Mouse (Mus musculus) retina, postnatal 7 days (tissue): Measurements from ENCODE around the gene Cd27.
"Not testable (repeated sequence)": the region's sequence is repeated elsewhere in the genome, so short reads cannot be mapped to it uniquely, and the experiment has no call there.

ENCODE experiments used
- DNase-seq: peaks from one replicate; pipeline ENCODE4 v3.0.0-alpha.2; 2012; ENCODE audit warnings: low read depth, low spot score

Cd27 gene

DNA sequence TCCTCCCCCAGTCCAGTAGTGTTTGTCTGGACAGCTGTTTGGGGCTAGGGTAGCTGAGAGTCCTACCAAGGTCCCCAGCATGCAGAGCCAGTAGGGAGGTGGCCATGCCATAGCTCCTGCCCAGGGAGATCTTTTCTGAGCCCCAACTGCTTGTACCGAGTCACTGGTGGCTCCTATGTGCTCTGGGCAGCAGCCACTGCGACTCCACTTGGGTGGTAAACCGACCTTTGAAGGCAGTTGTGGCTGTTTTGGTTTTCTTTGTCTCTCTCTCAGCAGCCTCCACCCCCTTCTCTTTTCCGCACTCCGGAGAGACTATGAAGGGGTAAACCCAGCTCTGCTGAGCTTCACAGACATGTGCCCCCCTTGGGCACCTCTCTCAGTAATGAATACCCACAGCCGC, at the start of gene Cd27:
Gene Cd27 (minus strand): TSS at position 229 of the 400 bp plus-strand sequence.
- DNase-seq: no peak

- DNase-seq: no peak
Observed at GRCm38 (mm10) chr6:125285890-125286289, 49.1 kb upstream of the Cd27 start, which contains the start of gene Tuba3a. Tuba3a (minus strand) TSS chr6:125286042.

- DNase-seq: no peak
Observed at GRCm38 (mm10) chr6:125284751-125285150, 47.9 kb upstream of the Cd27 start.

GRCm38 (mm10) chr6:125284250-125284649, 47.4 kb upstream of the Cd27 start:
- DNase-seq: no peak

GRCm38 (mm10) chr6:125282721-125283120, 45.9 kb upstream of the Cd27 start:
- DNase-seq: not testable (repeated sequence)

- DNase-seq: no peak
Observed at GRCm38 (mm10) chr6:125279729-125280128, 42.9 kb upstream of the Cd27 start.

GRCm38 (mm10) chr6:125274841-125275563, 38.2 kb upstream of the Cd27 start:
- DNase-seq: no peak

GRCm38 (mm10) chr6:125272228-125272785, 35.5 kb upstream of the Cd27 start:
- no peak for DNase-seq

GRCm38 (mm10) chr6:125271455-125272227, 34.8 kb upstream of the Cd27 start:
- DNase-seq: peak; percentile 78

GRCm38 (mm10) chr6:125268799-125269198, 32.0 kb upstream of the Cd27 start:
- no peak for DNase-seq

GRCm38 (mm10) chr6:125267469-125267868, 30.7 kb upstream of the Cd27 start:
- DNase-seq: no peak

- DNase-seq: not testable (repeated sequence)
Observed at GRCm38 (mm10) chr6:125266600-125266999, 29.8 kb upstream of the Cd27 start.

GRCm38 (mm10) chr6:125266091-125266490, 29.3 kb upstream of the Cd27 start:
- DNase-seq: no peak

DNA sequence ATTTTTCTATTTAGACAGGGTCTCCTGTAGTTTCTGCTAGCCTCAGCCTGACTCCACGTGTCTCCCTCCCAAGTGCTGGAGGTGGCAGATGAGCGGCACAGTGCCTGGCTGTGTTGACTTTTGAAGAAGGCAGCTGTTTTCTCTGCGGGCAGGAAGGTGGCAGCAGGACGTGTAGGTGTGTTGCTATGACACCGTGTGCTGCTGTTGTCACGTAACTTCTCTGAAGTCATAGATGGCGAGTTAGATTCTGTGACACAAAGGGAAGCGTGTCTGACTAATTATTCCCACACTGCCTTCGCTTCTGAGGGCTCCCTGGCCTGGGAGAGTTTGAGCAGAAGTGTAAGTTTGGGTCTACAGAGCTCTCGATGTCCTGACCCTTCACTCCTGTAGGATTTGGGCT, 28.4 kb upstream of the Cd27 start:
- no peak for DNase-seq

- no peak for DNase-seq
Observed at GRCm38 (mm10) chr6:125264219-125264618, 27.4 kb upstream of the Cd27 start.

- no peak for DNase-seq
Observed at GRCm38 (mm10) chr6:125260006-125260555, 23.3 kb upstream of the Cd27 start.

DNA sequence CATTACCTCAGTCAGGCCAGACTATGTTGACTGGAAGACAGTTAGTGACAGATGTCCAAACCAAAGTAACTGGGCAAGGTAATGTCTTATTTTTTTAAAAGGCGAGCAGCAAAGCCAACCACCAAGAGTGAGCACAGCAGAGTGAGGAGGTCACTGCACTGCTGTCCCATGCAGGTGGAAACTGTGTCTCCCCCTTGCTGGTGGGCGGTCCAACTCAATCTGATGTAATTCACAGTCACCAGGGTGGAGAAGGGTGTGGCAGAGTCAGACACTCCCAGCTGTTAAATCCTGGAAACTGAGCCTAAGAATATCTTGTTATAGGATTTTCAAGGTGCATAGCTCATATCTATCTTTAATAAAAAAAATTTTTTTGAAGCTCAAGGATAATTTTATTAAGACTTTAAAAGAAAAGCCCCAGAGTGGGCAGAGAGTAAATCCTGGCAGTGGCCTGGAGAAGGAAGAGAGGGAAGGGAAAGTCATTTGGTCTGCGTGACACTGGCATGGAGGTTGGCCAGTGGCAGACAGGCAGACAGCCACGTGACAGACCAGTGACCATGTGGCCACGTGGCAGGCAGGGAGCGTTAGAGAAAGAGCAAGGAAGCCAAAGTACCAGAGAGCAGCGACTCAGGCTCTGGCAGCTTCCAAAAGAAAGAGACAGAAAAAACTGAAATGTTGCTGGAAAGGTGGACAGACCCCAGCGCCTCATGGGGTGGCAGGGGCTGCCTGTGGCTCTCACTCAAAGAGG, 19.6 kb upstream of the Cd27 start:
- no peak for DNase-seq

GRCm38 (mm10) chr6:125255516-125256044, 18.8 kb upstream of the Cd27 start:
- DNase-seq: no peak

DNA sequence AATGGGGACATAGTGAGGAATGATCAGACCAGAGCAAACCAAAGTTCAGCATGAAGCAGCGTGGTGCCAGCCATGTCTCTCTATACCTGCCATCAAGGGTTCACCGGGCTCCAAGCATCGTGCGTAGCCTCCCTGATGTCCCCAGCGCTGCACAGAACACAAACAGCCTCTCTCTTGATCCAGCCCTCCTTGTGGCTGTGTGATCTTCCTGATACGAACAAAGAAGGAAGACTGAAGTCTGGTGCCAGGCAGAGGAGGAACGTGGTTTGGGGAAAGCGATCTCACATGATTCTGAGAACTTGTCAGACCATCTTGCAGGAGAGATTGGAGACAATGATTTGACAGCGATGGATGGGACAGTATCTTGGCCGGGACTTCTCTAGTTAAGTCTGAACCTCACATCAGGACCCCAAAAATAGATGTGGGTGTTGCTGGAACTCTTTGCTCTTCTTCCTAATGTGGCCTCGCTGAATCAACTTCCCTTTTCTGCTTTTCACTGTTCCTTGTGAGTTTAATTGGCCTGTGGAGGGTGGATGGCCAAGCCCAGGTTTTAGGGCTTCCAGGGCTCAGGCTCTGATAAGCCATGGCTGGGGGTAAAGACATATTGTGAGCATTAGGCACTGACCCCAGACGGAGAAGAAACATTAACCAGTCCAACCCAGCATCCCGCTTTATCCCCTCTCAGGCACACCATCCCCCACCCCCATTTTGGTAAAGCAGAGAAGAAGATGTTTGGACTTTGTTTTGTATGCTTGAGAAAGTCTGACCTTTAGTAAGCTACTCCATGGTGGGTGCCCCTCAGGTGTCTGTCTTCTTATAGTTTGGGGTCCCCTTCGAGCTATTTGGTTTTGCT, 17.3 kb upstream of the Cd27 start:
- DNase-seq: no peak

DNA sequence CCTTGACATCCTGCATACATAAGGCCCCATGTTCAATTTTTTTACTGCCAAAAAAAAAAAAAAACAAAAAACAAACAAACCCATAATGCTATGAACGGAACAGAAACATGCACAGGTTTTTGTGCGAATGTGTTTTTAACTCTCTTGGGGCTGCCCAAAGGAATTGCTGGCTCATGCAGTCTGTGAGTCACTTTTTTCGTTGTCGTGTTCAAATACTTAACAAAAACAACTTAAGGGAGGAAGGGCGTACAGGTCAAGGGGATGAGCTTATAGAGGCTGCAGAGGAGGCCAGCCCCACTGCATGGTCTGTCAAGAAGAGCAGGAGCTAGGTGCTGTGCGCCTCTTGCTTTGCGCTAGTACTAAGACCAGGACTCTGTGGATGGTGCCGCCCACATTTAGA, 15.9 kb upstream of the Cd27 start:
- DNase-seq: no peak
